Mouse (Mus musculus): ENCODE data around the gene Rab14.

Rab14 gene

DNA sequence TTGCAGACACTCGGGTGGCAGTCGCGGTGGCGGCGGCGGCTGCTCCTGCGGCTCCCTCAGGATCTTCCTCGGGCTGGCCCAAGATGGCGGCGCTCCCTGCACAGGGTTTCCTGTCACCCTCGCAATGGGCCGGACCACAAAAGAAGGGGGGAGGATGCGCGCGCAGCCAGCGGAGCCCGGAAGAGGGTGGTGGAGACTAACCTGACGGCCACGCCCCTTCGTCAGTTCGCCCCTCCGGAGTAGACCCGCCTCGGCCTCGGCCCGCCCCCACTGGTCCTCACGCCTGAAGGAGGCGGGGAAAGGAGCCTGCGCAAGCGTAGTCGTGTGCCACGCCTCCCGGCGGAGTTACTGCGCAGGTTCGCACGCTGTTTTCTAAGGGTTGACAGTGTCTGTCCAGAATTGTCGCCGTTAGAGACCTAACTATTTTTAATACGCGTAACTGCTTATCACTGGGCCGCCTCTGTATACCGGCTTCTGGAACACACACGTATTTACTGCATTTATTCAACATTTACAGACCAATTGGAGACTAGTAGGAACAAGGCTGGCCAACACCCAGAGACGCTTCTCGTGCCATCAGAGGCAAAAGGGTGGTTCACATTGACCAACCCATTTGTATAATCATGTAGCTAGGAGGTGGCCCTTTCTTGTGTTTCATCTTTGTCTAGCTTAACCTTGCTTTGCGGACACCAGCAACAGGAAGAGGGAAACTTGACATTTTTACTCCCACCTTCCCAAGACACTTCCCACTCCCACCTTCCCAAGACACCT is at the start of gene Rab14:
Gene Rab14 (minus strand): TSS at position 223 of the 771 bp plus-strand sequence.
- DNase-seq (ENCODE audit: low spot score in 2 of 2): peak; percentile 100

- DNase-seq (ENCODE audit: low spot score in 2 of 2): no peak
Observed at GRCm38 (mm10) chr2:35247763-35248162, 46.8 kb upstream of the Rab14 start.

- DNase-seq (ENCODE audit: low spot score in 2 of 2): no peak
Observed at GRCm38 (mm10) chr2:35244241-35244640, 43.3 kb upstream of the Rab14 start.

DNA sequence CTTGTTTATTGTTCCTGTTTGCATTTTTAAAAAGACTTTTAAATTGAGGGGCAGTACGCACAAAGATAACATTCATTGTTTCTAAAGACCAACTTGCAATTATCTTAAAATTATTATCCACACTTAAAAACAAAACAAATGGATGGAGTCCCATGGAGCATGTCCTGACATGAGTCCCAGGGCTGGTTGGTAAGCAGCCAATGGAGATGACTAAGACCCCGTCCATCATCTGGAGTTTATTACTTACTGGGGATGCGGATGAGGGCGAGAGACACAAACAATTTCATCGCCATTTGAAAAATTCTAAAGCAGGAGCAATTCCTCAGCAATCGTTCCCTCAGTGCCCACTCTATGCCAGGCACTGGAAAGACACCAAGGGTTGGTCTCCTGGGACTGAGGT is 34.1 kb upstream of the Rab14 start:
- DNase-seq (ENCODE audit: low spot score in 2 of 2): no peak

- DNase-seq (ENCODE audit: low spot score in 2 of 2): no peak
Observed at GRCm38 (mm10) chr2:35233898-35234297, 33.0 kb upstream of the Rab14 start.

DNA sequence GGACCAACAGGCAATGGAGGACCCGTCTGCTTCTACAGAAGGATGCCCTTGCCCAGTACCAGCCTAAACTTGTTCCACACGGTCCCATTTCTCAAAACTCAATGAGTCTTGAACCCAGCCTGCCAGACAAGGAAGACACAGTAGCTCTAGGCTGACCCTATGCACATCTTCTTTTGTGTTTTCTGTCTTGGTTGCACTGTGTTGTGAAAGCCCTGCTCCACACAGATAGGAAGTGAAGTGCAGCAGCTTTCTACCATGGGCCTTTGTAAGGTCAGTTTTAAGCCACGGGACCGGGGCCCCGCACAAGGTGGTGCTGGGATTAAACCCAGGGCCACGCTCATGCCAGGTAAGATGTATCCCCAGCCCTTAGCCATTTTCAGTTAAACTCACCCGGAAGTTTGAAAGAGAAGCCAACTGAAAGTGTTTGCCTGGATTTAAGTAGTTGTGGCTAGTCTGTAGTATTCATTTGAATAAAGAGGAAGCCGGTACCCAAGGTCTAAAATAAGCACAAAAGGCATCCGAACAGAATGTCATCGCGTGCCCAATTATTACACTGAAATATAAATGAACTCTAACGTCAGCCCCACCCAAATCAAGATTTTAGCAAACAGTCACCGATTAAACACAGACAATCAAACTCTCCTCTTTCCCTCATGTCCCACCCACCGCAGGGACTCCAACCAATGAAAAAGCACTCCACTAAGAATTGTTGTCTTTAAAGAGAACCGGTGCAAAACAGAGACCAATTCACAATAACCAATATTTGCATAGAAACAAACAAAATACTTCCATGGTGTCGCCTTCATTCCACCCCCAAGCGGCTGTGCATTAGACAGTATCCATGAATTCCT is 31.9 kb upstream of the Rab14 start:
- no peak for DNase-seq (ENCODE audit: low spot score in 2 of 2)

- no peak for DNase-seq (ENCODE audit: low spot score in 2 of 2)
Observed at GRCm38 (mm10) chr2:35231871-35232270, 31.0 kb upstream of the Rab14 start.

DNA sequence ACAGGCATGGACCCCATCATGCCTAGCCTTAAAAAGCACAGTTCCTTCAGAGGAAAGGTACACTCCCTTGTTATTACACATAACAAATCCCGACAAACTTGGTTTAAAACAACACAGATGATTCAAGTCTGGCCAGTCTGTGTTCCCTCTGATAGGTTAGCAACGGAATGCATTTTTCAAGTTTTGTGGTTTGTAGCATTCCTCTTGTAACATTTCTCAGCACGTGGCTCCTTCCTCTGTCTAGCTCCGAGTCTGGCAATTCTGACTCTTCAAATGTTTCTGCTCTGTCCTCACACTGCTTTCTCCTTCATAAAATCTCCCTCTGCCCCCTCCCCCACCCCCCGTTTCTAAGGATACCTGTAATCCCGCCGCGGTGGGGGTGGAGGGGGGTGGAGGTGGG is 29.3 kb upstream of the Rab14 start:
- no peak for DNase-seq (ENCODE audit: low spot score in 2 of 2)

- no peak for DNase-seq (ENCODE audit: low spot score in 2 of 2)
Observed at GRCm38 (mm10) chr2:35228145-35228544, 27.2 kb upstream of the Rab14 start.

DNA sequence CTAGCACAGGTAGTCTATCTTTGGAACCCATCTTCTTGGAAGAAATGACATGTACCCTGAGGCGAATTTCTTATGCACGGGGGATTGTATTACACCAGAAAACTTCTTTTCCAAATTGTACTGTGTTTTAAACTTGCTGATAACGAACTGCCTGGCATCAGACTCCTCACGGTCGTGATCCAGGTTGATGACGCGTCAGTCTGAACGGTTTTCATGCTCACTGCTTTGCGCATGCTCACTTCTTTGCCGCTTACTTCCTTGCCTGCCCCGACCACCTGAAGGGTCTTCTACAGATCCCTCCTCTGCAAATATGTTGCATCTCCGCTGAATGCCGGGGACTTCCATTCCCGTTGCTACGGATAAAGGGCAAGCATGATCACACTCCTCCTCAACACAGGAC is 23.4 kb upstream of the Rab14 start:
- DNase-seq (ENCODE audit: low spot score in 2 of 2): no peak

GRCm38 (mm10) chr2:35222822-35223391 is 22.0 kb upstream of the Rab14 start:
- DNase-seq (ENCODE audit: low spot score in 2 of 2): no peak

- DNase-seq (ENCODE audit: low spot score in 2 of 2): no peak
Observed at GRCm38 (mm10) chr2:35218736-35219135, 17.8 kb upstream of the Rab14 start.

DNA sequence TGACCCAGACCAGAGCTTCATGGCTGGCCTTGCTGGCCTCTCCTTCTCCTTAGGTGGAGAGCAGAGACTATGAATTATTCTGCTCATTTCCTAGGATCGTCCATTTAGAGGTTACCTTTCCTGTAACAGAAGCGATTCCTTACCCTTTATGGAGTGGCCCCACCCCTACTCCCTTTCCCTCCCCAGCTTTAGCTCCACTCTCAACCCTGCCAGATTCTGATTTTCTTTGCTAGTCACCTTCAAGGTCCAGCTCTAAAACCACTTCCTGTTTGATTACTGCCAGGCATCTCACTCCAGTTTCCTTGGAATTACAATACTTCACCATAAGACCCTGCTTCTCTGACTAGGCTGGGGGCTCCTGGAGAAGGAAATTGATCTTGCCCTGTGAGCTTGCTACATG is 15.8 kb upstream of the Rab14 start:
- no peak for DNase-seq (ENCODE audit: low spot score in 2 of 2)

DNA sequence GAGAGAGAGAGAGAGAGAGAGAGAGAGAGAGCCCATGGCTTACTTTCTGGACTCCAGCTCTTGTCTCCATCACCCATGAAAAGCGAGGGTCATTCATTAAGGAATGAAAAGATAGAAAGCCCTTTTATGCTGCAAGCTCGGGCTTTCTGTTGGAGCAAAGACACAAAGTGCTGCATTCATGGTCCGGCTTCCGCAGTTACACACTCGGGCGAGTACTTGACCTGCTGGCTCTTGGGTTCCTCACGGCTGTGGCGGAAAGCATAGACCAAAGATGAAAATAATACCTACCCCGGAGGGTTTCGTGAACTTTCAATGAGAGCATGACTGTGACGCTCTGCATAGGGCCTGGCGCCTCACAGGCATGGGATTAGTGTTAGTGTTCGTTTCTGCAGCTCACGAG is 14.4 kb upstream of the Rab14 start:
- no peak for DNase-seq (ENCODE audit: low spot score in 2 of 2)

DNA sequence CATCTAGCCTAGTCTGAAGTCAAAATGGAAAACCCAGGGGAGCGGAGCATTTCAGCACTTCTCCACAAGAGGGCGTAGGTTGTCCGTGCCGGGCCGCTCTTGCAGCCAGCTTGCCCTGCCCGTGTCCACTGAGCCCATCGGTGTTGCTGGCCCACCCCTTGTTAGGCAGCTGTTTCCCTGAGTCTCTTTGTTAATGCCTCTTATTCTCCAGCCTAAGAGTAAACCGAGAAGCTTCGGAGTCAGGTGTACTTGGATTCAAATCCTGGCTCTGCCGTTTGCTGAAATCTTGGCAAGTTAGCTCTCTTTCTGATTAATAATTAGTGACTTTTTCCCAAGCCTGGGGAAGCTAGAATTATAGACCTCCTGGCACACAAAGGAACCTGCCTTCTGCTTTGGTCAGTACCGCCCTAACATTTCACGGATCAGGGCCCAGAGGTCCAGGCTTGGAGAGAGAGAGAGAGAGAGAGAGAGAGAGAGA is 14.0 kb upstream of the Rab14 start:
- peak; percentile 83 to 91 for DNase-seq (ENCODE audit: low spot score in 2 of 2)

GRCm38 (mm10) chr2:35213345-35213910 is 12.5 kb upstream of the Rab14 start:
- no peak for DNase-seq (ENCODE audit: low spot score in 2 of 2)

DNA sequence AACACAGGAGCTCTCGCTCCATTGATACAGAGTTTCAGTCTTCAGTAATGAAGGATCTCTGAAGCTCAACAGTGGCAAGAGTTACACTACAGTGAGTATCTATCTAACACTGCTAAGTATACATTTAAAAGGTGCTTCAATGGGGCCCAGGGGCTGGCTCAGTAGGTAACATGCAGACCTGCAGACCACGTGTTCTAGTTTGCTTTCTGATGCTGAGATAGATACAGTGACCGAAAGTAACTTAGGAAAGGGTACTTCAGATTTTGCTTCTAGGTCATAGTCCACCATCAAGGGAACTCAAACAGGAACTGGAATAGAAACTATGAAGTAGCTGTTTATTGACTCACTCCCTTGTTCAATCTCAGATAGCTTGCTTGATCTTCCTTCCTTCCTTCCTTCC is 10.8 kb upstream of the Rab14 start:
- no peak for DNase-seq (ENCODE audit: low spot score in 2 of 2)

- no peak for DNase-seq (ENCODE audit: low spot score in 2 of 2)
Observed at GRCm38 (mm10) chr2:35208931-35209665, 8.2 kb upstream of the Rab14 start.

DNA sequence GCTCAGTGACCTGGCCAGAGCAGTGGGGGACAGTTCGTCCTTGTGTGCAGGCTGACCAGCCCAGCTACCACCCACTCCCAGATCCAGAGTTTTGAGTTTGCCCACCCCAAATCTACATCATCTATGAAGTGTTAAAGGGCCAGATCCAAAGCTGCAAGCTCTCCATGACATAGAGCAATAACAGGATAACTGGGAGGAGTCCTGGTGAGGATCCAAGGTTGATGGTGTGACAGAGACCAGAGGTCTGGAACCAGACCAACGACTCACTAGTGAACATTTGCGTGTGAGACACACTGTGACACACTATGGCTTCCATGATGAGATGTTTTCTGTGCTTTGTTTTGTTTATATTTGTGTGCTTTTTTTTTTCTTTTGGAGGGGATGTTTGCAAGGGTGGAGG is 7.1 kb upstream of the Rab14 start:
- no peak for DNase-seq (ENCODE audit: low spot score in 2 of 2)

DNA sequence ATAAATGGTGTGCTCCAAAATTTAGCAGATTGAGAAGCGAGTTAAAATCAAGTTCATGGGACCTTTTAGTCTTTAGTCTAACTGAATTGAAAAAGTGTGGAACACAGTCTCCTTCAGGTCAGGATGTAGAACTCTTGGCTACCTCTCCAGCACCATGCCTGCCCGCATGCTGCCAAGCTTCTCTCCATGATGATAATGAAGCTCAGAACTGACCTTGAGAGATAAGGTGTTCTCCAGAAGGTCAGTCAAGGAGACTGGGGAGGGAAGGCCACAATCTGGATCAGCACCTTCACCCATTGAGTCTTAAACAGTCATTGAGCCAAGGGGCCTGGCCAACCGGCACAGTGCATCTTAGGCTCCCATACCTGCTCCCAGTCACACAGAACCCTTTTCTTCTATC is 5.8 kb upstream of the Rab14 start:
- DNase-seq (ENCODE audit: low spot score in 2 of 2): no peak

GRCm38 (mm10) chr2:35203729-35204128 is 2.8 kb upstream of the Rab14 start:
- no peak for DNase-seq (ENCODE audit: low spot score in 2 of 2)

All from cerebellum, postnatal 4 days (tissue).